Mouse (Mus musculus) sigmoid colon, adult 10 weeks (tissue): ENCODE data around the gene Hist1h1c. TPM values are rescaled to one million over a fixed set of nuclear protein-coding genes. Genes with fewer than 3 reads are reported as not detected.

Source experiments
- polyA plus RNA-seq: library from polyadenylated mRNA; stranded (reverse); fragments of 350-450 nt; fragmentation: Illumina TruSeq; extraction: RNeasy Lipid Tissue Mini Kit (QIAGEN cat#74804); gene quantifications from one replicate; pipeline ENCODE4 v1.2.3, GENCODE M21; 2014; ENCODE audit warnings: low read depth, low replicate concordance

Hist1h1c gene
- polyA plus RNA-seq: 96.7 TPM

GRCm38 (mm10) chr13:23738677-23739068 lies at the start of gene Hist1h1c:
TSS of gene Hist1h1c (plus strand) at chr13:23738808.

GRCm38 (mm10) chr13:23695514-23695913 lies 43.1 kb upstream of the Hist1h1c start, which contains the start of gene Hist1h1t:
TSS of gene Hist1h1t (plus strand) at chr13:23695814.

GRCm38 (mm10) chr13:23698300-23698693 lies 40.3 kb upstream of the Hist1h1c start, which contains the start of gene Hist1h4c:
TSS of gene Hist1h4c (minus strand) at chr13:23698454.

GRCm38 (mm10) chr13:23710374-23711089 lies 28.1 kb upstream of the Hist1h1c start, which contains the start of gene Hfe:
TSS of gene Hfe (minus strand) at chr13:23710854.

GRCm38 (mm10) chr13:23745381-23746161 lies 7.0 kb downstream of the Hist1h1c start, which contains the start of gene Hist1h3c:
TSS of gene Hist1h3c (minus strand) at chr13:23745602.

GRCm38 (mm10) chr13:23746201-23747080 lies 7.8 kb downstream of the Hist1h1c start, which contains the start of gene Hist1h2bb:
TSS of gene Hist1h2bb (plus strand) at chr13:23746734.

GRCm38 (mm10) chr13:23750839-23751477 lies 12.3 kb downstream of the Hist1h1c start, which contains the start of gene Hist1h2ab:
TSS of gene Hist1h2ab (plus strand) at chr13:23751126.

GRCm38 (mm10) chr13:23752067-23752741 lies 13.6 kb downstream of the Hist1h1c start, which contains the start of gene Hist1h3b:
TSS of gene Hist1h3b (plus strand) at chr13:23752267.

GRCm38 (mm10) chr13:23756790-23757189 lies 18.2 kb downstream of the Hist1h1c start, which contains the start of gene Hist1h4b:
TSS of gene Hist1h4b (plus strand) at chr13:23757013.

GRCm38 (mm10) chr13:23760972-23761864 lies 22.6 kb downstream of the Hist1h1c start, which contains the start of gene Hist1h4a:
TSS of gene Hist1h4a (minus strand) at chr13:23761230.

GRCm38 (mm10) chr13:23761871-23762821 lies 23.5 kb downstream of the Hist1h1c start, which contains the start of gene Hist1h3a:
TSS of gene Hist1h3a (minus strand) at chr13:23762386.

GRCm38 (mm10) chr13:23763586-23764323 lies 25.1 kb downstream of the Hist1h1c start, which contains the start of gene Hist1h1a:
TSS of gene Hist1h1a (plus strand) at chr13:23763666.

GRCm38 (mm10) chr13:23769613-23770012 lies 31.0 kb downstream of the Hist1h1c start, which contains the start of gene Trim38:
TSS of gene Trim38 (plus strand) at chr13:23769913.

